Mouse (Mus musculus) cerebellum, postnatal 14 days (tissue): ENCODE data around the gene Zfhx3.
A peak's percentile ranks its signal among the peaks of the same experiment; 100 is the strongest.

Experiments
- DNase-seq, 2 experiments: peaks; one replicate each; pipeline ENCODE4 v3.0.0; 2021; ENCODE audit warnings: mixed read lengths in 2 of 2

Zfhx3 gene

DNA sequence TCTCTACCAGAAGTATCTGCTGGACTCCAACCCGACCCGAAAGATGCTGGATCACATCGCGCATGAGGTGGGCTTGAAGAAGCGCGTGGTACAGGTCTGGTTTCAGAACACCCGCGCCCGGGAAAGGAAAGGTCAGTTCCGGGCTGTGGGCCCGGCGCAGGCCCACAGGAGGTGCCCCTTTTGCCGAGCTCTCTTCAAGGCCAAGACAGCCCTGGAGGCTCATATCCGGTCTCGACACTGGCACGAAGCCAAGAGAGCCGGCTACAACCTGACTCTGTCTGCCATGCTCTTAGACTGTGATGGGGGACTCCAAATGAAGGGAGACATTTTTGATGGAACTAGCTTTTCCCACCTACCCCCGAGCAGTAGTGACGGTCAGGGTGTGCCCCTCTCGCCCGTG is 1007.9 kb downstream of the Zfhx3 start:
- DNase-seq = no peak

DNA sequence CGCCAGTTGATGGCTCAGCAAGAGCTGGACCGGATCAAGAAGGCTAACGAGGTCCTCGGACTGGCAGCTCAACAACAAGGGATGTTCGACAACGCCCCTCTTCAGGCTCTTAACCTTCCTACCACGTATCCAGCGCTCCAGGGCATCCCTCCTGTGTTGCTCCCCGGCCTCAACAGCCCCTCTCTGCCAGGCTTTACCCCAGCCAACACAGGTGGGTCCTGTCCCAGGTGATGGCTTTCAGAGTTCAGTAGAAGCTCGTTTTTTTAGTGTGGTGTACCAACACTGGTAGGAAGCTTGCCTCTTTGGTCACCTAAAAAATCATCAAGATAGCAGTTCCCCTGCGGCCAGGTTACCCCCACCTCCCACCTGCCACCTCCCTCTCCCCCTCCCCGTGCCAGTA is 1009.1 kb downstream of the Zfhx3 start:
- no peak for DNase-seq

- DNase-seq = no peak
Observed at GRCm38 (mm10) chr8:108956416-108956815, 1014.0 kb downstream of the Zfhx3 start.

DNA sequence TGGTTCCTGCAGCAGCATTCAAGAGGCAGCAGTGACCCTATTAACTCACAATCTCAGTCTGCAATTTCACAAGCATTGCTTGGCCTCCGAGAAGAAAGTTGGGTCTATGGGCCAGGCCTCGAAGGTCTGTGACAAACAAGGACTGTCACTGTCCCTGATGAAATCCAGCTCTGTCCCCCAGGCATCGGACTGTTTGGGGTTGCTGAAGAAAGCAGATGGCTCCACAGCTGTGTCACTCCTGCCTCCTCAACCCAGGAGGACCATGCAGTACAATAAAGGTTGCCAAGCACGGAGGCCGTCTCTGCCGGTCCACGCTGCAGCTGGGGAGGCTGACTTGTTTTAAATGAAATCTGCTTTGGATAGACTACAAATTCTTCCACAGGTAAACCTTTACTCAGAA is 1020.1 kb downstream of the Zfhx3 start:
- DNase-seq = no peak

DNA sequence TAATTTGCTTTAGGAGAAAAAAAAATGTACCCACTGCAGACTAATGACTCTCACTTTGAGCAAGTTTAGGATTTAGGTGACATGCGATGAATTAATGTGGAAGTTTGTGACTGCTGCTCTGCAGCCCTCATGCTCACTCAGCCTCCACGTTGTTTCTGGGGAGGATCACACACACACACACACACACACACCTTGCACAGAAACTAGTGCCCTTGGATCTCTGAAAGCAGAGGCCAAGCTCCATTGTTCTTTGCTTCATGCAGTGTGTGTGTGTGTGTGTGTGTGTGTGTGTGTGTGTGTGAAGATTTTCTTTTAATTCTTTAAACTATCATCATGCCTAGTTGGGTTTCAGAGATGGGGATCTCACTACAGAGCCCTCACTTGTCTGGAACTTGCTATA is 1020.7 kb downstream of the Zfhx3 start:
- no peak for DNase-seq

DNA sequence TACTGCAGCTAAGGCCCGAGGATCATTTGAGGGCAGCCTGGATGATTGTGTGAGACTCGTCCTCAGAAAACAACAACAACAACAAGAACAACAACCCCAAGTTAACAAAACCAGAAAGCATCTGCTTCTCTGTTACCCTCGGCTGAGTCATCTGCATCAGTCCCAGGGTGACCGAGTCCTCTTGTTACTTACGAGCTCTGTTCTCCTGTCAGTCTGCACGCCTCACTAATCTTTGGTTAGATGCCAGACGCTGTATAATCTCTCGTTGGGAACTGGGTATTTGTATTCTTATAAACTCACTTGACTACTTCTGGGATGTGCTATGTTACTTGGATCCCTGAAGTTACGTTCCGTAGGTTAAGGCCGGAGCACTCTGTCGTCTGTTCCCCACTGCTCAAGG is 1023.6 kb downstream of the Zfhx3 start:
- no peak for DNase-seq

GRCm38 (mm10) chr8:108973639-108974325 is 1031.3 kb downstream of the Zfhx3 start:
- no peak for DNase-seq

GRCm38 (mm10) chr8:108977693-108978361 is 1035.4 kb downstream of the Zfhx3 start:
- DNase-seq = no peak

DNA sequence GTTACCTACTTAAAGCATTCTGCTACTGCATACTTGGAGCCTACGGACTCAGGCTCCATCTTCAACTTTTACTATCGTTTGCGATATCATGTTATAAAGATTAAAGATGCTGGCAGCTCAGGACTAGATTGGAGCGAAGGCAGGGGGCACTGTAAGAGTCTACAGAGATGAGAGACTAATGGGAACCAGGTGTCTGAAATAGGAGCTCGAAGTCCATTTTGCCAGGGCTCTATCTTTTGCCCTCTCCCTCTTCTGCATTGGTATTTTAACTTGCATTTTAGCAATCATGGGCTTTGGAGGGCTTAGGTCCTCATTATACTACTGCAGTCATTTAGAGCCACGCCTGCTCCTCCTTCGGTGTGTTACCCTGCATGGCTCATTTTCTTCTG is 1035.9 kb downstream of the Zfhx3 start:
- DNase-seq = no peak

DNA sequence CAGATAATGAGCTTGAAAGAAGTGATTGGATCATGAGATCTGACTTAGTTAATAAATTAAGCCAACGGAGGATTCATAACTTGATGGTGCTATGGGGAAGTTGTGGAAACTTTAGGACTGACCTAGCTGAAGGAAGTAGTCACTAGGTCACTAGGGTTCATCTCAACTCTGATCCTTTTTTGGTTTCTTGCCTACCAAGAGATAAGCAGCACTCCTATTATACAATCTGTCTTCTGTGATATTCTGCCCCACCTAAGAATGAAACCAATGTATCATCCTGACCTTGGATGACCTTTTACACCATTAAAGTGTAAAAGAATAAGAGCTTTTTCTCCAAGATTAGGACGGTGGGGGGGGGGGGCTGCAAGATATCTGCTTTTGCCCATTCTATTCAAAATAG is 1042.5 kb downstream of the Zfhx3 start:
- DNase-seq = no peak

DNA sequence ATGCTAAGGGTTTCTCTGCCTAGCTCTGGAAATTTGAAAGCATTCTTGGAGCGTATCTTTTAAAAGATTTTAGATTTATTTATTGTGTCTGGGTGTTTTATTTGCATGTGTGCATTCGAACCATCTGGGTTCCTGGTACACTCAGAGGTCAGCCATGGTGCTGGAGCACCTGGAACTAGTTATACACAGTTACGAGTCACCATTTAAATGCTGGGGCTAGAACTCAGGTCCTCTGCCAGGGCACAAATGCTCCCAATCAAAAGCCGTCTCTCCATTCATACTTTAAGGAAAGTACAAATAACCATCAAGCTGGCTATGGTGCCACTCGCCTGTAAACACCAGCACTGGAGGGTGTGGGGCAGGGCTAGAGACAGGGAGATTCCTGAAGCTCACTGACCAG is 1047.4 kb downstream of the Zfhx3 start:
- DNase-seq = no peak

GRCm38 (mm10) chr8:108990537-108990936 is 1048.1 kb downstream of the Zfhx3 start:
- no peak for DNase-seq

DNA sequence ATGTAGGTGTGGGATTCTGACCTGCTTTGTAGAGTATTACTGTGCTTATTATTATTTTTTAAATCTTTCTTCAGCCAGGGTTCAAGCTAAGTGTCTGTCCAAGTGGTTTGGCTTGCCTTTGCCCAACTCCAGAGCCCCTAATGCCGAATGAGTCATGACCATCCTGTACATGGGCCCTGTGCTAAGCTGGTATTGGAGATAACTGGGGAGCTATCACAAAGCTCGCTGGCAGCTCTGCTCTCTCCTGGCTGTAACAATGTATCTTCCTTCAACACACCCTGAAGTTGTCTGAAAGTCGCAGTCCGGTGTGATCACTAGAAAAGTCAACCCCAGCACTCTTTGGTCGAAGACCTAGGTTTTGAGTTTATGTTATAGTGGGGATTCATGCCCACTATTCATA is 1049.0 kb downstream of the Zfhx3 start:
- no peak for DNase-seq

- no peak for DNase-seq
Observed at GRCm38 (mm10) chr8:108993718-108994117, 1051.3 kb downstream of the Zfhx3 start.

DNA sequence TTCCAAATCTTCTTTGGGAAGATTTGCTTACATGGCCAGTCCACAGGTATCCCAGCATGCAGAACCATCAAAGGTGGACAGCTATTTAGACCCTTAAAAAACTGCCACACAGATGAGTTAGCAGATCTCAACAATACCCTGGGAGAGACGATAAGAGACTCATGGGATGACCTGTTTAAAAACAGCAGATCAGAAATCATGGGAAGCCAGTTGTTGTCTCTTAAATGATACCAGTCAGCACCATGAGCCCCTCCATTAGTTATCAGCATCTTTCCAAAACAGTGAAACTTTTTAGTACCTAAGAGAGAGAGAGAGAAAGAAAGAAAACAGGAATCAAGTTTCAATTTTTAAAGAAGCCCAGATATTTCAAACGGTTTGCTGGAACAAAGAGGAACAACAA is 1051.7 kb downstream of the Zfhx3 start:
- DNase-seq = no peak

DNA sequence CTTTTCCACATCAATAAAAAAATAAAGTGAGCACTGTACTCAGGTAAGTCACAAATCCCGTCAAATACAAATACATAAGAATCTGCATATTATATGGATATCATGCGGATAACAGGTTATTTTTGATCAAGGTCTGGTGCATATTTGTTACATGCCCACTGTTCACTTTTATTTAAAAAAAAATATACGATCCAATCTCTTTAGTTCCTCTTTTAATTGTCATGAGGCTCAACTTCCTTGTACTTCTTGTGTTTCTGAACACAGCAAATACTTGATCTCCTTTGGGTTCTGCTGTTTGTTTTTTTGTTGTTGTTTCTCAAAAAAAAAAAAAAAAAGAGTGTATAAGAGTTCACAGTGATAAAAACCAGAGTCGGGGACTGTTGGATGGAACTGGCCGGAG is 1052.4 kb downstream of the Zfhx3 start:
- DNase-seq = no peak

DNA sequence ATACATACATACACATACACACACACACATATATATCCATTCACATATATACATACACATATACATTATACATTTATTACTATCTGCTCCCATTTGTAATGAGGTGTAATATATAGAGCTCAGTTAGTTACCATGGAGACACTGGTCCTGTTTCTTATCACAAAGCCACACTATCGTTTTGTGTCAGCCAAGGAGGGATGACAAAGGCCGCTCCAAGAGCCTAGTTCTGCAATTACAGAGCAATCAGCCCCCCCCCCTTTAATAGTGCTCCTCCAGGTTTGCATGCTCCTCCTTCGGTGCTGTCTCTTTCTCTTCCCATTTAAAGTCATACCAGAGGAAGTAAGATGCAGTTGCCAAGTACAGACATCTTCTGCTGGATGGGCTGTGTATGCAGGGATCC is 1054.9 kb downstream of the Zfhx3 start:
- DNase-seq = no peak

DNA sequence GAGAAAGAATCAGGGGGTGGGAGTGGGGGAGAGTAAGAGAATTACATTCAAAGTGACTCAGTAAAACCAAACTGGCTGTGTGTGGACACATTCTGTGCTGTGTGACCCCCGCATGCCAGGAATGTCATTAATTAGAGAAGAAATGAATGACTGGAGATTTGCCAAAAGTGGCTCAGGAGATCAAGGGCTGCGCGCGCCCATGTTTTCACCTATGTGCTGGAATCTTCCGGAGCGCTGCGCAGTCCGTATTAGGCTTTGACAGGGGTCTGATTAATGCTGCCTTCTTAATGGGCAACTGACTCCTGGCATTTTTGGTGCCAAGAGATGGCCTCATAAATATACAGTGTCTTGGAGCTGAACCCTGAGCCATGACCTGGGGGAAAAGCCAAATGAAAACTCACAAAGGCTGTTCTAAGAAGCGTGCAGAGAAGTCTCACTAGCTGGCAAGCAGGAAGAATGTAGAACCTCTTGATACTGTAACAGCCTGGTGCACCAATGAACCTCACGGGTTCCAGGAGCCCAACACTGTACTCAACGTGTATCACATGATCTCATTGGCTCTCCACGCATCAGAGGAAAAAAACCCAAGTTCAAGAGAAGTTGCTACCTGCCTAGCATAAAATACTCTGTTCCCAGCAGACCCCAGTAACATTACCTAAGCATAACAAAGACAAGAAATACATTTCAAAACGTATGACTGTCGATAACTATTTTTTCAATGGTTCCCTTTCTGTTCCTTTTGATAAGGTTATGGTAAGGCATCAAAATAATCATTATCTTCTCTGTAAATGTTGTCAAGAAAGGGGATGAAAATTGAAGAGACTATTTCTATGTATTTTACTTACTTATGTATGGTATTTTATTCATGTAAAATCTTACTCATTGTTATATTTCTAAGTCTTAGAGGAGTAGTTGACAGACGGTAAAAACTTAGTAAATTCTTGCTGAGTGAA is 1057.1 kb downstream of the Zfhx3 start:
- no peak for DNase-seq

GRCm38 (mm10) chr8:109001031-109001430 is 1058.6 kb downstream of the Zfhx3 start:
- DNase-seq = peak; percentile 39 to 49

- DNase-seq = no peak
Observed at GRCm38 (mm10) chr8:109001923-109002322, 1059.5 kb downstream of the Zfhx3 start.

GRCm38 (mm10) chr8:109006986-109007385 is 1064.5 kb downstream of the Zfhx3 start:
- DNase-seq = no peak
